Mouse (Mus musculus) lung, postnatal 0 days (tissue): ENCODE results near the gene Ubl3.

Experiments used
- CTCF ChIP-seq: IDR thresholded peaks from 2 replicates; pipeline ENCODE4 v1.5.1; 2016; ENCODE audit warnings: antibody characterized with exemption, mild to moderate bottlenecking
- EP300 ChIP-seq: IDR thresholded peaks from 2 replicates; pipeline ENCODE4 v1.6.1; 2016; ENCODE audit warnings: antibody characterized with exemption, mild to moderate bottlenecking, control low read depth

- TF ChIP-seq CTCF (no peak), EP300 (no peak)
These were observed 41.0 kb upstream of the Ubl3 start for GRCm38 (mm10) chr5:148593607-148594006.
